Mouse (Mus musculus) spleen, adult 2 months (tissue): ENCODE measurements around the gene Patj.

Experiments
- CTCF ChIP-seq: fragments of 200-500 bp; IDR thresholded peaks from 2 replicates; pipeline ENCODE4 v1.5.1; 2011; ENCODE audit warnings: mild to moderate bottlenecking, inconsistent platforms; ENCODE audit not compliant: insufficient read depth, insufficient read length, insufficient replicate concordance; ENCODE audit errors: extremely low read depth
- POLR2A ChIP-seq: fragments of 200-500 bp; IDR thresholded peaks from 2 replicates; pipeline ENCODE4 v1.6.1; 2011; ENCODE audit warnings: low read depth, low read length, inconsistent platforms

GRCm38 (mm10) chr4:98726590-98727237, 331.1 kb downstream of the Patj start, which contains the start of gene L1td1:
- no peak for TF ChIP-seq POLR2A
- TF ChIP-seq CTCF = no peak
